Mouse (Mus musculus) mesoderm, embryonic 11.5 days (tissue): ENCODE data around the gene Hps3.
A peak's percentile ranks its signal among the peaks of the same experiment; 100 is the strongest.
"Not testable (repeated sequence)": the region's sequence is repeated elsewhere in the genome, so short reads cannot be mapped to it uniquely, and the experiment has no call there.

Experiments
- DNase-seq: peaks from one replicate; pipeline ENCODE4 v3.0.0-alpha.2; 2012; ENCODE audit warnings: low read depth, low spot score

Gene Hps3

DNA sequence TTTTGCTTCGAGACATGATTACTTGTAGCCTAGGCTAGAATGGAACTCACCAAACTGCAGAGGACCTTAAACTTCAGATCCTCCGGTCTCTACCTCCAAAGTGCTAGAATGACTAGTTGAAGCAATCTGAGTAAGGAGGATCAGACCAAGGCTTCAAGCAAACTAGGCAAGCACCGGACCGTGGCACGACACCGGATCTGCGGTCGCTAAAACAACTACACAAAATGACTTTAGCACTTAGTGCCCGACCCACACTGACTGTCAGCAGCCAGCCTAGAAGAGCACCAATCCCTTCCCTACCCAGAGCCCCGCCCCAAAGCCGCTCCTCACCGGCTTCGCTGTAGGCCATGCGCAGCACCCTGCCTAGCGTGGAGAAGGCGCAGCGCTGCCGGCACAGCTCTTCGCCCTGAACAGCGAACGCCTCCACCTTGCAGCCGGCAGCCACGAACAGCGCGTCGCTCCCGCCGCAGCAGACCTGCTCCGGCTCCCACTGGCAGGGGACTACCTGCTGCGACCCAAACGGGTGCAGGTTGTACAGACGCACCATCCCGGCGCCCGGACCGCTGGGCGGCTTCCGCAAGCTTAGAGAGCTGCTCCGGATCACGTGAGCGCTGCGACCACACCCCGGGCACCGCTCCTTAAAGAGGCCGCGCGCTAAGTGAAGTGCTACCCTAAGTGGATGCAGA lies at the start of gene Hps3:
TSS of gene Hps3 (minus strand) at position 597 of the 686 bp plus-strand sequence.
- DNase-seq, result peak; percentile 81

DNA sequence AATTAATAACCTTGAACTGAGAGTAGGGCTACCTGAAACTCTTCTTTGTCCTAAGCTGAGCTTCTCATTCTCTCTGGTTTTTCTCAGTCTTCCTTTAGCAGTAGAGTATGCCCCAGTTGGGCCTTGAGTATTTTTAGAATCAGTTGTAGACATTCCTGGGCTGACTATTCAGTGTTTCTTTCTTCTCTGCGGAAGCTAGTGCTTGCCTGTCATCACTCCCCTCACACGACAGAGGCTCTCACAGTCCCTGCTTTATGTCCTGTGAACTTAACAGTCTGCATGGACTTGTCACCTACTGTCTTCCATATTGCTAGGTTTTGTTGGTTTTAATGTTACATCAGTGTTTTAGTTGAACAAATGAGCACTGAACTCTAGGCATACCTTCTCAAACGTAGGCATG lies 47.0 kb upstream of the Hps3 start:
- DNase-seq, result no peak

DNA sequence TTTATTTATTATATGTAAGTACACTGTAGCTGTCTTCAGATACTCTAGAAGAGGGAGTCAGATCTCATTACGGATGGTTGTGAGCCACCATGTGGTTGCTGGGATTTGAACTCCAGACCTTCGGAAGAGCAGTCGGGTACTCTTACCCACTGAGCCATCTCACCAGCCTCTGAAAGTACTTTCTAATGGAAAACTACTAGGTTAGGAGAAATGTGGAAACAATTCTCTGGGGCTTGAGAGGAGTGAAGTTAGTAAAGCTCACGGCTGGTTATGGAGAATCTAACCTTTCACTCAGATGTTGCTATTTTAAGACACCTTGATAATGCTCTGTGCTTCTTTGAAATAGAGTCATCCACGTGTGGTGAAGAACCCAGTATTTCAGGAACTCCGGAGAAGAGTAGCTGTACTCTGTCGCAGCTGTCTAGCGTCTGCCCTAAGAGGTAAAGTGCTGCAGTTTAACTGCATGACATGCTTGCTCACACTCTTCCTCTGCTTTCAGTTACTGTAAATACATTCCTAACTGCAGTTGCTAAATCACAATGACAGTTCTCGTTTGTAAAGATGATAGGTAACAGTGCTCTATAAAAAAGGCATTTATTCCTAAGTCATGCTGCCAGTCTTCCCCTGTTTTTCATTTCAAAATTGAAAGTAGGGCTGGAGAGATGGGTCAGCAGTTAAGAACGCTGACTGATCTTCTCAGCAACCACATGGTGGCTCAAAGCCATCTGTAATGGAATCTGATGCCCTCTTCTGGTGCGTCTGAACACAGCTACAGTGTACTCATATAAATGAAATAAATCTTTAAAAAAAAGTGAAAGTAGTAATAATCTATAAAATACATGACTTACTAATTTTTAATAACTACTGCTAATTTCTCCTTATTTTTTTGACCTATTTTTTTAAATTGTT lies 41.3 kb upstream of the Hps3 start:
- DNase-seq, result no peak

DNA sequence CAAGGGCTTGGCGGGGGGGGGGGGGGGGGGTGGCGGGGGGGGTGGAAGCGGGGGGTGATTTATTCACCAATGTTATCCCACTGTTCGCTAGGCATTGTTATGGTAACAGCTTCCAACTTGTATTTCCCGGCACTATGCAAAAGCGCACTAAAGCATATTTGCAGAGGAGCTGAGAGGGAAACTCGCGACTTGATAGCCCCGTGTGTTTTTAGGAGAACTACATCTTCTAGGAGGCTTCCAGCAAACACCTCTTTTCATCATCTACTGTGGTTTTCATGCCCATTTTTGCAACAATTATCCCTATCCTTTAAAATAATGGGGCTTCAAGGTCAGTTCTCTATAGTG lies 23.1 kb upstream of the Hps3 start:
- DNase-seq, result no peak

DNA sequence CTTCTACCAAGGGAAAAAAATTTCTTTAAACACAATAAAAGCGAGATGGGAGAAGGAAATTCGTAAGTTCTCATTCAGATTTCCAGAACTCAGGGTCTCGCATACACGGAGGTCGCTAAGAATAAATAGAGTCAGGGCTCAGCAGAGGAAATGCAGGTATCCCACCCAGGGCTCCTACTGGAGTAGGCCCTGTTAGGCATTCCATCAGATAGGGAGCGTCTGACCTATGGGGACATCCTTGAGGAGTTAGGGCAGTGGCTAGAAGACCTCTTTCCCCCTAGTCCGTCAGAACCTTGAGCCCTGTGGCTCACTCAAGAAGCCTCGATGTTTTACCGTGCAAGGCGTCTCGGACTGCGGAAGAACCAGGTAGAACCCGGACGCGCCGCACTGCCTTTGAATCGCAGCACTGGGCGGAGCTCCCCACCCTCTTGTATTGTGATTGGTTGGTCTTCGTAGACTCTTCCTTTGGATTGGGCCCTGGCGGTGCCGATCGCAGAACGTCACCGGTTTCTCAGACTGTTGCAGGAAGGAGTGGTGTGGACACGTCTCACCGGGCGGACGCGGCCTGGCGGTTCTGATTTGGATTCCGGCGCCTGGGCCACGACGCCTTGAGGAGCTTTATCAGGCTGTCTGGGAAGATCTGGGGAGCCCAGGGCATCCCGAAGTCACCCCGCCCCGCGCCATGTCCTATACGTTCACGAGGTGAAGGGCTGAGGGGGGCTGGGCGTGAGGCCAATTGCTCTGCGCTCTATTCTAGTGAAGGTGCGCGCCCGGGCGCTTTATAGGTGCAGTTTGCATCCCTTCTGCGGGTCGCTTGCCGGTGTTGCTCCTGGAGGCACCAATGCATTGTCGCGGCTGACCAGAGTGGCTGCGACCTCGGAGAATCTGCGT lies 22.4 kb upstream of the Hps3 start, which contains the start of gene Hltf:
TSS of gene Hltf (plus strand) at position 506 of the 891 bp plus-strand sequence.
- DNase-seq, result peak; percentile 95

DNA sequence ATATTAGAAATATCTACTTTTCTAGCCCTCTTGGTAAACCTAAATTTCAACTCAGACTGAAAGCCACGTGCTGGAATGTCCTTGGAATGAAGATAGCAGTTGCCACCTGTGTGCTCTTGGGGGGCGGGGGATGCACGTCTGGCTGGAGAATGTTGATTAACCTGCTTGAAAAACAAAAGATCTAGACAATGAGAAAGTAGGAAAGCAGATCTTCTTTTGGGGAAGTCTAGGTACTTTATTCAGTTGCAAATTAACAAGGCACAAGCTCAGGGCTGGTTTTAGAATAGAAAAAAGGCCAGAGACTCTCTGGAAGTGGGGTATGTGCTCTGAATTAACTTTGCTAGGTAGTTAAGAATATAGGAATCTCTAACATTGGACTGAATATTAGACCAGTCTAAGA lies 9.6 kb upstream of the Hps3 start:
- not testable (repeated sequence) for DNase-seq

DNA sequence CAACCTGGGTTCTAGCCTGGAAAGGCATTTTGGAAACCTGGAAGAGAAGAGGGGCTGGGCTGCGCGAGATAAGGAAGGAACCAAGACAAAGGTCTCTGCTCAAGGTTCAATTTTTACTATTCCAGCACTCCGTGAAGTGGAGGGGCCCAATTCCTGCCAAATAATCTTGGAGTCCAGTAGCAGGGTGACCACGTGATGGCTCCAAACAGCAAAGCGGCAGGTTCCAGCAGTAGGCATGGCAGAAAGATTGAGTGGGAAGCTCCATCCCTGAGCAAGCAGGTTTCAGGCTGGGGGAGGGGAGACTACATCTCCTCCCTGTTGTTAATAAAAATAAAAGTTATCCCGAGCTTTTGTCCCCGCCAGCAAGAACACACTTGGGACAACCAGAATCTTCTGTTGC lies 6.3 kb upstream of the Hps3 start:
- not testable (repeated sequence) for DNase-seq

DNA sequence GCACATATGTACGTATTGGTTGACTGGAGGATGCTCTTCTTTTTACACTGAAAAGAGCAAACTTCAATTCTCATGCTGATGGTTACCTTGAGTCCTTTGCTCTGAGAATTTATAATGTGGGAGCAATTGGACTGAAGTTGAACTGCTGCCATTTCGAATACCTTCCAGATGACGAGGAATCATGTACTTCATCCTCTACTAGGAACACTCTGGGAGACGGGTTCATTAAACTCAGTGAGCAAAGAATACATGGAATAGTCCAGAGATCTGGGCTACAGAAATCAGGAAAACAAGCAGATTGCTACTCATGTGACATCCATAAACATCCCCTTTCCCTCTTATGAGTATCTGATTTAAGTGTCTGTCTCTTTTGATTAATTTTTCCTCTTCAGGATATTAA lies 954 bp upstream of the Hps3 start:
- DNase-seq, result no peak

DNA sequence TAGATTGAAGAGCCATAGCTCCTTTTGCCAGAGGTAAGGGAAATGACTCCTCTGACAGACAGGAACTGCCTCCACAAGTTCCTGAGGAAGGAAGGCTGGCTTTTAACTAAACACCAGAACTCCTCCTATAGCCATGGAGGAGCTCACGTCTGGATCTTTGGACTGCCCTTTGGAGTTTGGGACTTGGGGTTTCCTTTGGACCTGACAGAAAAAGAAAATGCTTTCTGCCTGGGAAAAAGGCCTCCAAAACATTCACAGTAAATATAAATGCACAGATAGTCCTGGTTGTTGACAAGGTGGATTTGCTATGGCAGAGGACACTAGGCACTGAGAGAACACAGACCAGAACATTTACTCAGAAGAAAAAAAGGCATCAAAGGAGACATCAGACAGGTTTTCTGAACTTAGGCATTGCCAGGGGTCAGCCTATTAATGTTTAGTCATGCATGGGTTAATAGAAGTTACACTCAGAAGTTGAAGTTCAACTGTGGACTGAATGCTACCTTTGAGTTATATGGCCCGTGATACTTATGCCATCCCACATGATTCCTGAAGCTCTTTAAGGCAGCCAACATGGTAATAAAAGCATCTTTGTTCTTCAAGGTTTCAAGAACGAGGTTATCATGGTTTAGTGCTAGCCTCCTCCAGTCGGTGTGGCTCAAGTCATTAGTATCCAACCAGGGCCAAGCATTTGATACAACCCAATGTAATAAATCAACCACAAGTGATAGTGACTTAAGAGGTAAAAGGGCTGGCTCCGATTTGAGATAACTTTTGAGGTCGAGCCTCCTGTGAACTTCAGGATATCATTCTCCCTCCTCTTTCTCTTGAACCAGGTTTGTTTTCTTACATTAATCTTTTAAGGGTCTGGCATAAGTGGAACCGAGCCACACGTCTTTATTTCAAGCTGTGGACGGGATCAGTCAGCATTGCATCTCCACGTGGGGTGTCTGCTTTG lies 1.1 kb downstream of the Hps3 start:
- no peak for DNase-seq

DNA sequence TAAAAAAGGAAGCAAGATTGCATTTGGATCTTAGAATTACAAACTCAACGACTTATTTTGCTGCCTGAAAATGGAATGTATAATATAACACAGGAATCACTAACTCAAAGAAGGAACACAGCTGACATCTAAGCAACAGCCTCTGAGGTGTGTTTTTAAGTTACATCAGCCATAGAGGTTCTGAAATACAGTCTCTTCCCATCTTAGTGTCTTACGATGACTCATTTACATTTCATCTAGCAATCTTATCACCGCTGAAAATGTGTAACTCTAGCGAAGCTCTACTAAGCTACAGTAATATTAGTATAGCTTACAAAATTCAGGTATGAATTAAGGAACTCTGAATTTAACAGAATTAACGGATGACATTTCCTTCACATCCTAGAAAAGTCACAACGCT lies 4.3 kb downstream of the Hps3 start:
- no peak for DNase-seq

DNA sequence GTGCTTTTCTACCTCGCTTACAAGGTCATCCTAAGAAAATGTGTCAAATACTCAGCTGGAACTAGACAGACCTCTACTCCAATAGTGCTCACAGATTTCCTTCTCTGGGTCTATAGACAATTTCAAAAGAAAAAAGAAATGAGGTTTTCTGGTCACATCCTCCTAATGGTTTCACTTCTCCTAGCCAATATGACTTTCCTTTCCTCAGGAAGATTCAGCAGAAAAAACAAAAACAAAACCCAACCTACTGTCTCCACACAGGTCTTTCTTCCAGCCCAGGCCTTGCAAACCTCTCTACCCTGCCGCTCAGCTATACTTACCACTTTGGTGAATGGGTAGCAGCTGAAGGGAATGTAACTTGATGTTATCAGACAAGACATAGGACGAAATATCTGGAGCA lies 6.5 kb downstream of the Hps3 start:
- no peak for DNase-seq

DNA sequence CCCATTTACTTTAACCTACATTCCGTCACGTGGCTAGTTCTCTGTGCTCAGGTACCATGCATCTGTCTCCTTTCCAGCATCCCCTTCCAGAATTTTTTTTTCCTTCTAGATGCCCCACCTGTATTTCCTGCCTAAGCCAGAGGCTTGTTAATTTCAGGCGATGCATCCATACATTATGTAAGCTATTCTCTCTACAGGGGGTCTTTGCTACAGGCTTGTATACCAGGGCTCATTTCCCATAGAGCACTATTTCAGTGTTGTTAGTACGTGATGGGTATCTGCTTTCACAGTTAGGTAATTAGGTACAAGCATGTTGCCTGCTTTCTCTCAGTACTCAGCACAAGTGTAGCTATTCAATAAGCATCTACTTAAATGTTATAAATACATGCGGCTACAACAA lies 7.3 kb downstream of the Hps3 start:
- DNase-seq, result no peak

DNA sequence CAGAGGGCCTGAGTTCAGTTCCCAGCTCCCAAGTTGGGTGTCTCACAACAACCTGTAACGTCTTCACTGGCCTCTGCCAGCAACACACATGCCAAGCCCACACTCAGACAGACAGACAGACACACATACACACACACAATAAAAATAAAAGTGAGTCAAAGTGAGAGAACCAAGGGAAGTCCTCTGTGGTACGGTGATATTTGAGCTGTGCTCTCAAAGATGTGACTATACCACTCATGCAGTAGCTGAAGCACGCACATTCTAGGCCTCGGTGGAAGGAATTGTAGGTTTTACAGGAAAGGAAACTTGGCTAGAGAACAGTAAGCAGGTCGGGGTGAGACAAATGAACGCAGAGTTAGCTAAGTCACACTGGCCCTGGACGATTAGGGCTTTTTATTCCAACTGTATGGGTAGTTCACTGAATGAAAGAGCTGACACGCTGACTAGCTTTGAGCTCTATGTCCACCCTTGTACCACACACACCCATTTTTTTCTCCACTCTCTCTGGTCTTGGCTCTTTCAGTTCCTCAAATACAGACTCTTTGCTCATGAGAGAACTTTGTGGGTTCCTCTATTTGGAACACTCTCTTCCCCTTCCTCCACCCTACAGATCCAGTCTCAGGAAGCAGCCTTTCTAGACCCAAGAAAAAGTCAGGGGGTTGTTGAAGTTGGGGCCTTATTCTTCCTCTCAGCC lies 8.0 kb downstream of the Hps3 start:
- DNase-seq, result no peak

DNA sequence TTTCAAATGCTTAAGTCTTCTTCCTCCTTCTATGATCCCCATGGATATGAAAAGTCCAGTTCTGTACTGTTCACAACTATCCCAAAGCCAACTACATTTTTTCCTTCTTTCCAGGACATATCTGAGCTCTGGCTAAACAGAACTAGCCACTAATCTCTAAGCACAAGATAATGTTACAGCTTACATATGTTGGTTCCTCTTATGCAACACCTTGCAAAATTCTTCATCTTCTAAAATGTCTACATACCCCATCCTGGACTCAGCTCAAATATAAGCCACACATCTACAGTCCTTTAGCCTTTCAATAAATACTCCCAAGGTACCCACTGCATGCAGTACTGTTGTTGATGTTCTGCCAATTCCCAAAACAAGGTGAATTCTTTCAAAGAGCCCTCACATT lies 8.6 kb downstream of the Hps3 start:
- no peak for DNase-seq

DNA sequence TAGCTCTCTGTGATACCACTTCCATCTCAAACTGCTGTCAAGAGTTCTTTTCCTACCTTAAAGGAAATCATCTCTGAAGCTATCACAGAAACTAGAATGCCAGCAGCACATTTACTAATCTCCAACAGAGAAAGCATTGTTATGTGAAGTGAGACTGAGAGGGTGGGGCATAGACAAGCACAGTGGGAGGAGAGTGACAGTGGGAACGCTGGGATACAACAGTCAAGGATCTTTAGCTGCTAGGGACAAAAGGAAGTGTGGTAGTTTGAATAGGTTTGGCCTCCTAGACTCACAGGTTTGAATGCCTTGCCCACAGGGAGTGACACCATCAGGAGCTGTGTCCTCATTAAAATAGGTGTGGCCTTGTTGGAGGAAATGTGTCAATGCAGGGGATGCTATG lies 11.3 kb downstream of the Hps3 start:
- DNase-seq, result no peak

DNA sequence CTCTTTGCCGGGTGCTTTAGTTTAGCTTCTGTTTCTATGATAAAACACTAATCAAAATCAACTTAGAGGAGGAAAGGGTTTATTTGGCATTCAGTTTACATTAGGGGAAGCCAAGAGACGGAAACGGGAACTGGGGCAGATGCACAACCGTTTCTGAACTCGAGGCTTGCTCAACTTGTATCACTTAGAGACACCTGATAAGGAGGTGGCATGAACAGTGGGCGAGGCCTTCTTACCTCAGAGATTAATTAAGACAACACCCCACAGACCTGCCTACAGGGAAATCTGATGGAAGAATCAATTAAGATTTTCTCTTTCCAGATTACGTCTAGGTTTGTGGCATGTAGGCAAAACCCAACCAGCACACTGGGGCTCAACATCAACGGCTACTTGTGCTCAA lies 17.0 kb downstream of the Hps3 start:
- no peak for DNase-seq

DNA sequence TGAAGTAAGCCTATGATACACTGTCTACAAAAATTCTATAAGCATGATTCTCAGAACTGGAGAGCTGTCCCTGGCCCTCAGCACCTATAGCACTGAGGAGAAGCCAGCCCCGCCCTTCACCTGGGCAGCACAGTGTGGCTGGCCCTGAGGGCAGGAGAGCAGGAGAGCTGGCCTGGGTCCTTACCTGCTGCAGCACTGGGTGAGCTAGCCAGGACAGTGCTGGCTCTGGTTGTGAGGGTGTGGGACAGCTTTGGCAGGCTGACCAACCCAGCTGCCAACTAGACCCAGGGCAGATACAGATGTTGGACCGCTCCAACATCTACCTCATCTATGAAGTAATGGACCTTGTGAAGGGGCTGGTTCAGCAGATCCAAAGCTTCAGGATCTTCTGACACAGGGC lies 20.7 kb downstream of the Hps3 start:
- DNase-seq, result no peak

DNA sequence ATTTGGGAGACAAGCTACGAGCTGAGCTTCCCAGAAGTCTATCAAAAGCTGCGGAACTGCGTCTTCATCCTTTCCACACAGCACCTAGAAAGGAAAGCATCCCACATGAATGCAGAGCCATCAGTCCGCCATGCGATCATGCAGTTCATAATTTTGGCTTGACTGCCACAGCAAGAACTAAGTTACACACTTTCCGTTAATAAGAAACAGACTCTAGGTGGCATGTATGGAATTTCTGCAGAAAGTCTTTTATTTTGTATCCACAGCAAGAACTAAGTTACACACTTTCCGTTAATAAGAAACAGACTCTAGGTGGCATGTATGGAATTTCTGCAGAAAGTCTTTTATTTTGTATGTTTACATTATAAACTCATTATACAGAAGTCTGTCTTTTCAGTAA lies 24.2 kb downstream of the Hps3 start:
- peak; percentile 31 for DNase-seq

DNA sequence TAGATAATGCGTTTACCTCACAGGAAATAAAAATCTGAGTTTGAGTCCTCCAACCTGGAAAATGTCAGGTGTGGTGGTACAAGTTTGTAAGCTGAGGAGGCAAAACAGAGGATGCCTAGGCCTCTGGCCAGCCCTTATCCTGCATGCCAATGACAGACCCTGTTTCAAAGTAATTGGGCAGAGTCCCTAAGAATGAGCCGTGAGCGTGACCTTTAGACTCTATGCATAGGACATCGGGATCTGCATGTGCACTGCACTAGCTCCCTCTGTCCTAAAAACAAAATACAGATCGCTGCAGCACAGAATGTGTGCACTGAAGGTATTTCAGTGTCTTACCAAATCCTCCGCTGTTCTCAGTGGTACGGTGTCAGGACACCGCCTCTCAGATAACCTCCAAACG lies 24.7 kb downstream of the Hps3 start:
- DNase-seq, result no peak

DNA sequence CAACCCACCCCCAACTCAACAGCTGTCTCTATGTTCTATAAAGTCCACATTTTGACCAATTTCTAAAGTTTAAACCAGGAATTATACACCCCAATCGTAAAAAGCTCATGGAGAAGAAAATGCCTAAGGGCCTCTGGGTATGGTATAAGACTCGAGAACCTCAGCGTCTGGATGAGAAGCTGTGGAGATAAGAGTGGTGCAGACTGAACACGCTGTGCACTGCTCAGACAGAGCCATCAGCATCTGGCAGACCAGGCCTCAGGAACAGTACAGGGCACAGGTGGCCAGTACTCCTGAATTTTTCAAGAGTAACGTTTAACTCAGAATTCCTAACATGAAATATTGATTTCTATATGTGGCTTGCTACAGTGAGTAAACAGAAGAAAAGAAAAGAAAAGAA lies 27.4 kb downstream of the Hps3 start:
- no peak for DNase-seq
